Mouse (Mus musculus): ENCODE measurements around the gene Gm10053. TPM values are rescaled to one million over a fixed set of nuclear protein-coding genes. Genes with fewer than 3 reads are reported as not detected.

Gm10053 gene
- total RNA-seq, 4 experiments from 2014 or later, result 158 to 199 (median 174) TPM

GRCm38 (mm10) chr19:24899578-24900544, 24.4 kb downstream of the Gm10053 start:
- no peak for DNase-seq (ENCODE audit: low spot score in 2 of 2)

- DNase-seq (ENCODE audit: low spot score in 2 of 2), result no peak
Measured at GRCm38 (mm10) chr19:24900581-24901220, 25.2 kb downstream of the Gm10053 start, which contains the start of gene Foxd4. Foxd4 (minus strand) TSS chr19:24901197.

GRCm38 (mm10) chr19:24901666-24902065, 26.2 kb downstream of the Gm10053 start:
- DNase-seq (ENCODE audit: low spot score in 2 of 2), result no peak

- no peak for DNase-seq (ENCODE audit: low spot score in 2 of 2)
Measured at GRCm38 (mm10) chr19:24902256-24902655, 26.8 kb downstream of the Gm10053 start.

- DNase-seq (ENCODE audit: low spot score in 2 of 2), result no peak
Measured at GRCm38 (mm10) chr19:24902821-24903220, 27.3 kb downstream of the Gm10053 start.

- no peak for DNase-seq (ENCODE audit: low spot score in 2 of 2)
Measured at GRCm38 (mm10) chr19:24907655-24908054, 32.2 kb downstream of the Gm10053 start.

GRCm38 (mm10) chr19:24908385-24909155, 33.1 kb downstream of the Gm10053 start:
- DNase-seq (ENCODE audit: low spot score in 2 of 2), result no peak

- no peak for DNase-seq (ENCODE audit: low spot score in 2 of 2)
Measured at GRCm38 (mm10) chr19:24920866-24921265, 45.4 kb downstream of the Gm10053 start.

Other genes with a start within 250 kb of the Gm10053 start
- gene Tmem252, start 201.7 kb upstream of the Gm10053 start, total RNA-seq (2022), result under 1 TPM; 0.12 to 0.49 (median 0.39) TPM
- gene Pgm5, start 13.8 kb upstream of the Gm10053 start, total RNA-seq (2022), result 1 to 10 TPM; 4.2 to 6.2 (median 5.7) TPM
- gene Foxd4, start 25.5 kb downstream of the Gm10053 start, total RNA-seq (2022), result not detected
- gene Cbwd1, start 85.9 kb downstream of the Gm10053 start, total RNA-seq (2022), result 10 to 100 TPM; 13.4 to 18.0 (median 15.0) TPM
- 10 to 100 TPM in 1 of 4 experiments, 1 to 10 TPM in 3; 3.7 to 12.1 (median 7.7) TPM for gene Dock8, start 123.8 kb downstream of the Gm10053 start, total RNA-seq (2022)